Mouse (Mus musculus) myocyte (in vitro differentiated cells): Measurements from ENCODE around the gene Trp73.

Experiments
- E2F4 ChIP-seq: IDR thresholded peaks from one replicate; pipeline ENCODE4 v1.6.1; 2011; ENCODE audit warnings: mild to moderate bottlenecking, control low read depth, moderate library complexity; ENCODE audit not compliant: insufficient read depth
- MAX ChIP-seq: IDR thresholded peaks from one replicate; pipeline ENCODE4 v1.6.1; 2011; ENCODE audit warnings: low read depth, mild to moderate bottlenecking, control low read depth
- MYOD1 ChIP-seq, 3 experiments: IDR thresholded peaks; one replicate each; pipeline ENCODE4 v1.6.1; 2011; ENCODE audit warnings: control low read depth in 2 of 3, low read depth in 2 of 3, mild to moderate bottlenecking in 2 of 3, moderate library complexity in 1 of 3; ENCODE audit not compliant: insufficient read length in 2 of 3, control insufficient read depth in 1 of 3
- MYOG ChIP-seq, 3 experiments: IDR thresholded peaks; one replicate each; pipeline ENCODE4 v1.6.1; 2011; ENCODE audit warnings: control low read depth in 2 of 3, low read depth in 2 of 3, mild to moderate bottlenecking in 2 of 3; ENCODE audit not compliant: insufficient read length in 2 of 3, control insufficient read depth in 1 of 3, insufficient read depth in 1 of 3
- POLR2A ChIP-seq: IDR thresholded peaks from one replicate; pipeline ENCODE4 v1.6.1; 2011; ENCODE audit warnings: low read depth, mild to moderate bottlenecking, control low read depth, moderate library complexity; ENCODE audit not compliant: insufficient read length
- REST ChIP-seq: IDR thresholded peaks from one replicate; pipeline ENCODE4 v1.6.1; 2011; ENCODE audit warnings: mild to moderate bottlenecking, control low read depth, moderate library complexity; ENCODE audit not compliant: insufficient read depth, insufficient read length

DNA sequence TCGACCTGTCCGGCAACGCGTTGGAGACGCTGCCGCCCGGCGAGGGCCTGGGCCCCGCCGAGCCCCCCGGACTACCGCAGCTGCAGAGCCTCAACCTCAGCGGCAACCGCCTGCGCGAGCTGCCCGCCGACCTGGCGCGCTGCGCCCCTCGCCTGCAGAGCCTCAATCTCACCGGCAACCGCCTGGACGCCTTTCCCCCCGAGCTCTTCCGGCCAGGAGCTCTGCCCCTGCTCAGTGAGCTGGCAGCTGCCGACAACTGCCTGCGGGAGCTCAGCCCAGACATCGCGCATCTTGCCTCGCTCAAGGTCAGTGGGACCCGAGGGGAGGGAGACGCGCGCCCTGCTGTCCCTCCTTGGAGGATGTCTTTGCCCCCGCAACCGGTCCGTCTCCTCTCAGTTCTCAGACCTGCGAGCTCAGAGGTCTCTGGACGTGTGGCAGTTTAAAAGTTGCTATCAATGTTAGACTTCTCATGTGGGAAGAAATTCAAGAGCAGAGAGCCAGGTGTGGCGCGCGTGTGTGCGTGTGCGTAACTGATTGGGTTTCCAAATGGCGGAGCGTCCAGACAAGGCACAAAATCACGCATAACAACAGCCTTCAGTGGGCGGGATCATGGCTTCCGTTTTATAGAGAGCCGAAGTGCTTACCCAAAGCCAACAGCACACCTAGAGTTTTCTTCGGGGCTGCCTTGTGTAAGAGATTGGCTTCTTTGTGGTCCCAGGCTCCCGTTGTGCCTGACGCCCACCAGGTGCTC is 127.7 kb downstream of the Trp73 start:
- TF ChIP-seq POLR2A, result no peak
- no peak for TF ChIP-seq REST
- TF ChIP-seq MYOG (IDR thresholded peaks at IDR 0.05; ENCODE audit: control insufficient read depth in 1 of 3, insufficient read depth in 1 of 3, insufficient read length in 2 of 3, low read depth in 2 of 3), result peak in 2 of 3 experiments; percentile 23 to 39
- TF ChIP-seq MYOD1 (IDR thresholded peaks at IDR 0.05; ENCODE audit: control insufficient read depth in 1 of 3, insufficient read length in 2 of 3, low read depth in 2 of 3), result no peak
- no peak for TF ChIP-seq MAX
- TF ChIP-seq E2F4, result no peak
